Mouse (Mus musculus): Measurements from ENCODE around the gene Rras2. TPM values are rescaled to one million over a fixed set of nuclear protein-coding genes. Genes with fewer than 3 reads are reported as not detected.

Gene Rras2
- total and polyA plus RNA-seq, 2 experiments from 2014 or later = 22.5 to 41.3 TPM

- Histone ChIP-seq H3K4me1 (ENCODE audit: insufficient read depth, low read length) (no peaks in the 10 kb centered on the region), H3K9ac (replicated peaks; ENCODE audit: low read length, poor library complexity, severe bottlenecking) (no peak overlapping the region), H3K27ac (ENCODE audit: low read depth, low read length) (no peak overlapping the region), H3K27me3 (ENCODE audit: insufficient read depth, low read length) (no peaks in the 10 kb centered on the region), H3K4me3 (ENCODE audit: low read depth, low read length) (no peak overlapping the region), H3K4me2 (ENCODE audit: low read depth, low read length, poor library complexity, severe bottlenecking) (no peak overlapping the region), H3K9me3 (ENCODE audit: low read length) (no peaks in the 10 kb centered on the region), H3K36me3 (ENCODE audit: insufficient read depth, low read length) (no peaks in the 10 kb centered on the region)
- no peak for ATAC-seq (ENCODE audit: low FRiP score)
- TF ChIP-seq CTCF (IDR thresholded peaks at IDR 0.05) = no peak
- WGBS = 92% methylated on average over 3 of the region's 3 CpGs
- DNase-seq (ENCODE audit: low spot score) = no peak
These were observed 21.8 kb upstream of the Rras2 start for GRCm38 (mm10) chr7:114139400-114139799.

- Histone ChIP-seq H3K27me3 (ENCODE audit: insufficient read depth, low read length) (no peaks in the 10 kb centered on the region), H3K9ac (replicated peaks; ENCODE audit: low read length, poor library complexity, severe bottlenecking) (no peak overlapping the region), H3K27ac (ENCODE audit: low read depth, low read length) (no peak overlapping the region), H3K4me2 (ENCODE audit: low read depth, low read length, poor library complexity, severe bottlenecking) (no peak overlapping the region), H3K36me3 (ENCODE audit: insufficient read depth, low read length) (no peaks in the 10 kb centered on the region), H3K4me1 (ENCODE audit: insufficient read depth, low read length) (no peaks in the 10 kb centered on the region), H3K9me3 (ENCODE audit: low read length) (no peaks in the 10 kb centered on the region), H3K4me3 (ENCODE audit: low read depth, low read length) (no peak overlapping the region)
- no peak for TF ChIP-seq CTCF (IDR thresholded peaks at IDR 0.05)
- WGBS = 88% methylated on average over 2 of the region's 2 CpGs
- ATAC-seq (ENCODE audit: low FRiP score) = no peak
- no peak for DNase-seq (ENCODE audit: low spot score)
These were observed 20.7 kb upstream of the Rras2 start for GRCm38 (mm10) chr7:114138261-114138660.

- Histone ChIP-seq H3K36me3 (ENCODE audit: insufficient read depth, low read length) (no peaks in the 10 kb centered on the region), H3K4me2 (ENCODE audit: low read depth, low read length, poor library complexity, severe bottlenecking) (peak overlapping the region; percentile 9; the same call in 1 of the 2 replicates), H3K4me1 (ENCODE audit: insufficient read depth, low read length) (no peaks in the 10 kb centered on the region), H3K27ac (ENCODE audit: low read depth, low read length) (no peak overlapping the region), H3K4me3 (ENCODE audit: low read depth, low read length) (no peak overlapping the region), H3K9ac (replicated peaks; ENCODE audit: low read length, poor library complexity, severe bottlenecking) (no peak overlapping the region), H3K9me3 (ENCODE audit: low read length) (no peaks in the 10 kb centered on the region), H3K27me3 (ENCODE audit: insufficient read depth, low read length) (no peaks in the 10 kb centered on the region)
- ATAC-seq (ENCODE audit: low FRiP score) = no peak
- WGBS = 29% methylated on average over 6 of the region's 6 CpGs
- TF ChIP-seq CTCF (IDR thresholded peaks at IDR 0.05) = no peak
- no peak for DNase-seq (ENCODE audit: low spot score)
These were observed 17.6 kb upstream of the Rras2 start for GRCm38 (mm10) chr7:114135166-114135565.

- no peak for ATAC-seq (ENCODE audit: low FRiP score)
These were observed 16.4 kb upstream of the Rras2 start for GRCm38 (mm10) chr7:114133957-114134356.

GRCm38 (mm10) chr7:114132316-114132715, 14.7 kb upstream of the Rras2 start:
- Histone ChIP-seq H3K4me2 (ENCODE audit: low read depth, low read length, poor library complexity, severe bottlenecking) (no peak overlapping the region), H3K4me3 (ENCODE audit: low read depth, low read length) (no peak overlapping the region), H3K27ac (ENCODE audit: low read depth, low read length) (no peak overlapping the region), H3K9me3 (ENCODE audit: low read length) (no peaks in the 10 kb centered on the region), H3K27me3 (ENCODE audit: insufficient read depth, low read length) (no peaks in the 10 kb centered on the region), H3K36me3 (ENCODE audit: insufficient read depth, low read length) (no peaks in the 10 kb centered on the region), H3K4me1 (ENCODE audit: insufficient read depth, low read length) (no peaks in the 10 kb centered on the region), H3K9ac (replicated peaks; ENCODE audit: low read length, poor library complexity, severe bottlenecking) (no peak overlapping the region)
- 29% methylated on average over 8 of the region's 8 CpGs for WGBS
- no peak for TF ChIP-seq CTCF (IDR thresholded peaks at IDR 0.05)
- ATAC-seq (ENCODE audit: low FRiP score) (no peak), DNase-seq (ENCODE audit: low spot score) (peak; percentile 12)

More at GRCm38 (mm10) chr7:114133957-114134356, 16.4 kb upstream of the Rras2 start:
- no peak overlapping the region for H3K27ac ChIP-seq (ENCODE audit: low read depth, low read length)
- H3K4me2 ChIP-seq (ENCODE audit: low read depth, low read length, poor library complexity, severe bottlenecking) = no peak overlapping the region
- H3K4me1 ChIP-seq (ENCODE audit: insufficient read depth, low read length) = no peaks in the 10 kb centered on the region
- no peak overlapping the region for H3K9ac ChIP-seq (replicated peaks; ENCODE audit: low read length, poor library complexity, severe bottlenecking)
- no peaks in the 10 kb centered on the region for H3K27me3 ChIP-seq (ENCODE audit: insufficient read depth, low read length)
- TF ChIP-seq CTCF (IDR thresholded peaks at IDR 0.05) = no peak
- whole genome bisulfite sequencing = 25% methylated on average over 5 of the region's 5 CpGs
- H3K4me3 ChIP-seq (ENCODE audit: low read depth, low read length) = no peak overlapping the region
- H3K9me3 ChIP-seq (ENCODE audit: low read length) = no peaks in the 10 kb centered on the region
- no peaks in the 10 kb centered on the region for H3K36me3 ChIP-seq (ENCODE audit: insufficient read depth, low read length)
- no peak for DNase-seq (ENCODE audit: low spot score)

- no peak overlapping the region for H3K27ac ChIP-seq (ENCODE audit: low read depth, low read length)
- peak; percentile 20; the same call in 1 of the 2 replicates for TF ChIP-seq CTCF (IDR thresholded peaks at IDR 0.05)
- no peak overlapping the region for H3K9ac ChIP-seq (replicated peaks; ENCODE audit: low read length, poor library complexity, severe bottlenecking)
- DNase-seq (ENCODE audit: low spot score) (no peak), ATAC-seq (ENCODE audit: low FRiP score) (no peak)
- H3K4me3 ChIP-seq (ENCODE audit: low read depth, low read length) = no peak overlapping the region
- no peak overlapping the region for H3K4me2 ChIP-seq (ENCODE audit: low read depth, low read length, poor library complexity, severe bottlenecking)
- no peaks in the 10 kb centered on the region for H3K27me3 ChIP-seq (ENCODE audit: insufficient read depth, low read length)
- no peaks in the 10 kb centered on the region for H3K9me3 ChIP-seq (ENCODE audit: low read length)
- WGBS = 52% methylated on average over 2 of the region's 2 CpGs
- no peaks in the 10 kb centered on the region for H3K4me1 ChIP-seq (ENCODE audit: insufficient read depth, low read length)
- no peaks in the 10 kb centered on the region for H3K36me3 ChIP-seq (ENCODE audit: insufficient read depth, low read length)
These were observed 11.7 kb upstream of the Rras2 start for GRCm38 (mm10) chr7:114129281-114129680.

All from midbrain, postnatal 0 days (tissue).